Mouse (Mus musculus) B cell, adult 62 days (primary cell): ENCODE measurements around the gene Rcvrn. TPM values are rescaled to one million over a fixed set of nuclear protein-coding genes. Genes with fewer than 3 reads are reported as not detected.

Source experiments
- total RNA-seq: library from RNA; stranded (reverse); gene quantifications from 4 replicates; pipeline ENCODE4 v1.2.4, GENCODE M21; 2023

Rcvrn gene
- total RNA-seq = not detected in 4 replicates

GRCm38 (mm10) chr11:67694703-67695376, at the start of gene Rcvrn:
TSS of gene Rcvrn (plus strand) at chr11:67695326.

Other genes with a start within 250 kb of the Rcvrn start
- gene Gas7, start 239.9 kb upstream of the Rcvrn start, total RNA-seq = 1.2 to 4.4 TPM (median 3.2 TPM) in 4 replicates
- gene Glp2r, start 75.8 kb downstream of the Rcvrn start, total RNA-seq = not detected in 4 replicates
- not detected in 4 replicates for gene Gsg1l2, start 79.3 kb downstream of the Rcvrn start, total RNA-seq
- gene Dhrs7c, start 102.9 kb downstream of the Rcvrn start, total RNA-seq = not detected in 4 replicates
- 0.24 TPM in 1 of 4 replicates, not detected in the others for gene Usp43, start 226.8 kb downstream of the Rcvrn start, total RNA-seq